Mouse (Mus musculus): ENCODE measurements around the gene Prepl.
A peak's percentile ranks its signal among the peaks of the same experiment; 100 is the strongest.

Prepl gene

DNA sequence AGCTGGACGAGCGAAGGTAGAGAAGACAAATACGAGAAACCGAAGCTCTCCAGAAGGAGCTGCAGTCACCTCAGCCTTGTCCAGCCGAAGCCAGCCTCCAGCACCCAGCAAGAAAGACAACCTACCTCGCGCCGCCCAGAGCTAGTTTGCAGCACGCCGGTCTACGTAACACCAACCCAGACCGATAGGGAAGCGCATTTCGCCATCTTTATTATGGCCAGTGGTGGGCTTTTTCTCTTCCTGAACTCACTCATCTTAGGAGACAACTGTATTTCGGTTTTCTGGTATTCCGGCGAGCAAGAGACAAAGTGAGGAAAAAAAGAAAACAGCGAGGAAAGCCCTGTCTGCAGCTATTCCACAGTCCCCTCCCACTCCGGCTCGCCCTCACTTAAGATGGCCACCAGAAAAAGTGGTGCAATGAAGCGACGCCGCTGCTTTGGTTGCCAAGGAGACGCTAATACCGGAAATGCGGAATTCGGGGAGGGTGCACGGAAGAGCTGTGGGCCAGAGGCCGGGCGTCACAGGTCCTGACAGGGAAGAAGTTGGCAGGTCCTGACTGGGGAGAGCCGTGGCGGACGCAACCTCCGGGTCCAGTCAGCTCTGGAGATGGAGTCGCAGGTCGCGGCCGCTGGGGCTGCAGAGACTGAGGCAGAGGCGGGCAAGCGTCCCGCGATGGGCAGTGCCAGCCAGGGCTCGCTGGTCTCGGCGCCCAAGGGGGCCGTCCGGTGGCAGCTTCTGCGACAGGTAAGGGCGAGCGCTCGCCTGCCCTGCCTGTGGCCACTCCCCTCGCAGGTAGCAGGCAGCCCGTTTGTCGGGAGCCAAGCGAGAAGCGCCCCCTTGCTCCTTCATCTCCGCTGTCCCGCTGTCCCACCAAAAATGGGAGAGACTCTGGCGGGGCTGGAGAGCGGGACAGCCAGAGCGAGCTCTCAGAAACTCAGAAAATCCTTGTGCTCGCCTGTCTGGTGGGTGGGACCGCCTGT, at the start of gene Prepl, which contains the start of gene Camkmt:
TSS of gene Prepl (minus strand) at position 122 of the 980 bp plus-strand sequence.
TSS of gene Camkmt (plus strand) at position 433 of the 980 bp plus-strand sequence.
- peak; percentile 99 for DNase-seq (ENCODE audit: low read depth)

DNA sequence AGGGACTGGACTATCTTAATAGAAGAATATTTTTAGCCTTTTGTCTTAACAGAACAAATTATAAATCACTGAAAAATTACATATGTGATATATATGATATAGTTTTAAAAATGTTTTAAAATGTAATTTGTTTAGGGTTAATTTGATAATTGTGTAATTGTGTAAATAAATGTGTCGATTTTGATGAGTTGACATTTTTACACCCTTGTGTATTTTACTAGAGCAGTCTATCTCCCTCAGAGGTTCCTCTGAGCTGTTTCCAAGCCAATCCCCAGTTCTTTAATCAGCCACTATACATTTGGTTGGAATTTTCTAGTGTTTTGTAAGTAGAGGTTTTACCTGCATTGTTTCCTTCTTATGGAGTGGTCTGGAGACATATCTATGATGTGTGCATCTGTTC, 48.4 kb upstream of the Prepl start:
- DNase-seq (ENCODE audit: low read depth) = no peak

DNA sequence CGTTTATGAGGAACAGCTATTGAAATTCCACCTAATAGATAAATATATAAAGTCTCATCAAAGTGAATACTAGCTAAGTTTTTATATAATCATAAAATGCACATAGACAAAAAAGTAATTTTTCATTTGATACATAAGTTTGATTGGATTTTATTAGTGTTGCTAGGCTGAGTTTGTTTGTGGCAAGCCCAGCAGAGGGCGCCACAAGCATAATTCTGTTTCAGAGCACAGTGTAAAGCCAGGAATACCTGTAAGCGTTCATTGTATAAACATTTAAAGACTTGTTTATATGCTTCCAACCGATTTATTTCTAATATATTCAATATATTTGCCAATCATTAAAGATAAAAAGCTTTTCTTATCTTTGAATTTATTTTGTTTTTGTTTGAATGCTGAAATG, 26.6 kb upstream of the Prepl start:
- peak; percentile 76 for DNase-seq (ENCODE audit: low read depth)

DNA sequence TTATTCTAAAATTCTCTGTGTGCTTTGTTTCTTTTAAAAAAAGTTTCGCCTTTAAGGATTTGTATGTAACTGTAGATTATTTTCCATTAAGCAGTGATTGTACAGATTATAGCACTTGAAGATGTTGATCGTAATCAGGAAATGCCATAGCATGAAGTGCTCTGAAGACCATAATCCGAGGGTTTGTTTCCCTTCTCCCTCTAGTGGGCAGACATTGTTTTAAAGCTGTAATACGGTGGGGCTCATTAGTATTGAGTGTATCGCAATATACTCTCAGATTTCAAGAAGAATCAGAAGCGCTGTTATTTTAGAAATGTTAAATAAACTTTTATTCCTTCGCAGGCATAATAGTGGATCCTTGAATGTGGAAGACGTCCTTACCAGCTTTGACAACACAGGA, 23.4 kb upstream of the Prepl start:
- no peak for DNase-seq (ENCODE audit: low read depth)

DNA sequence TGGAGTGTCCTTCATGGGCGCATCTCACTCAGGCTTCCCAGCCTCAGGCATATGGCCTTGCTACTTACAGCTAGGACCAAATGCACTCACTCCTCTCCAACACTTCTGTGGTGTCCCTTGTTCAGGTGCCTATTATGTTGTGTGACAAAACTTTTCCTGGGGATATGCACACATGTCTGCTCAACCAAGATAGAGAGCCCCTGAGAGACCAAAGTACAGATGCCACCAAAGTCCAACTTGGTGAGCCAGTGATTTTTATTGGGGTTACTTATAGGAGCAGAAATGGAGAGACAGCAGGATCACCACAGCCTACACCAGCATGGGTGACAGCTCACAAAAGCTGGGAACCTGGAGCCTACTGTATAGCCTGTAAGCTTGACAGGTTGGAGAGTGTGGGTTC, 20.6 kb upstream of the Prepl start:
- no peak for DNase-seq (ENCODE audit: low read depth)

DNA sequence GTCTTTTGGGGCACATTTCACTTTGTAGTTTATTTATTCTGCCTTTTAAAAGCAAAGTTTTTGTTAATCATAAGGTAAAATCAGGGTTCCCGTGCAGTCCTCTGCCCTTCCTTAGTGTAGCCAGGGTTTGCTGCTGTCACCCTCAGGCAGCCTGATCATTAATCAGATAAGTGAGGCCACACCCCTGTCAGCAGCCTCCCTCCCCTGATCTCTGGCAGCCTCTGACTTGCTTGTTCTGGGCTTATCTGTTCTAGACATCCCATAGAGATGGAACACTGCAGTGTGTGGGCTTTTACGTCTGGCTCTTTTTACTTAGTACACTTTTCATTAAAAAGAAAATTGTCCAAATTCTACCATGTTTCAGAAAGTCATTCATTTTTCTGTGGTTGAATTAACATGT, 13.3 kb upstream of the Prepl start:
- no peak for DNase-seq (ENCODE audit: low read depth)

- no peak for DNase-seq (ENCODE audit: low read depth)
Measured at GRCm38 (mm10) chr17:85101751-85102150, 11.7 kb upstream of the Prepl start.

DNA sequence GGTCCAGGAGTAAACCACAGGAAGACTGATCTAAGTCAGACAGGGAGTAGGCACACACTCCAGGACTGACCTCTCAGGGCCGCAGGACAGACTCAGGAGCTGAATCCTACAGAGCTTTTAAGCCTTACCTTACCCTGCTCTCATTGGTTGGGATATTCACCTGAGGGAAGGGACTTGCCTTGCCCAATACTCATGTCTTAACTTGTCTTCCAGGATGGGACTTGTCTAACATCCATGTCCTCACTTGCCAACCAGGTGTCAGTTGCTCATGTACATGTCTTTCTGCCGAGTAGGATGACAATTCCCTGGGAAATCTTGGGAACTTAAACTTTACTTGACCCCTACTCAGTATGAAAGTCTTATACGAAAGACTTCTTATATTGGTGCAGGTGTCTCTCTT, 10.2 kb upstream of the Prepl start:
- DNase-seq (ENCODE audit: low read depth) = no peak

DNA sequence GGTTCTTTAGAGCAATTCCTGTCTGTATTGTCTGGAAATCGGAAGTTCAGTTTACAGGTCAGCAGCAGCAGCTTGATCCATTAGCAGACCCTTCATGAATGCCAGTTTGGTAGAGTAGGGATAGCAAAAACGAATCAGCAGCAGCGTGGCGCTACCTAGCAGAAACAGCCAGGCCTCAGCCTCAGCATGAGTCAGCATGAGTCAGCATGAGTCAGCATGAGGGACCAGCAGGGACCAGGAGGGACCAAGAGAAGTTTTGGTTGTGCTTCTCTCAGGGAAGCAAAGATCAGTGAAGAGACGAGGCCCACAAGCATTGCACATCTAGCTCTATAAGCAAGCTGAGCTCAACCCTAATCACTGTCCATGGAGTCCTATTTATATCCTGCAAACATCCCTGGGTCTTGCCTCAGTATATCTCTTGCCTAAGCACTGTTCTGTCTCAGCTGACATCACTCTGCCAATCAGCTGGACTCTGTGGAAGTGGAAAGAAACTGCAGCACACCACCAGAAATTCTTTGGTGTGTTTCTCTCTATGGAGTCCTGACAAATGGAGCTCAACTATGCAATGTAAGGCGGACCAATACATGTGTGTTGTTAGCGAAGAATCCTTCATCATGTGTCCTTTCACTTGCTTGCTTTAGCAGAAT, 8.8 kb upstream of the Prepl start:
- DNase-seq (ENCODE audit: low read depth) = peak; percentile 38

DNA sequence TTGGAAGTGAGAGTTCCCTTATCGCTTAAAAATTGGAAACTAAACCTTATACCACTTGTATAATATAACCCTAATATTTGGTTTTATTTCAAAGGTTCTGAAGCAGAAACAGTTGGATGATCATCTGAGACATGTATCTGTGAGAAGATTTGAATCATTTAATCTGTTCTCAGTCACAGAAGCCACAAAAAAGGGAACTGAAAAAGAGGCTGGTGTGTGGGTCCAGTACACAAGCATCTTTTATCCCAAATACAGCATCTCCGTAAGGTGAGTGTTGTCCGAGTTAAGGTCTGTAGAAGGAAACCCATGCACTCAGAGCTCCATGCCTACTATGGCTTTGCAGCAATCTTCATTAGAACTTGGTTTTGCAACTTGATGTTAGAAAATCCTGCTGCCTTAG, 6.4 kb upstream of the Prepl start:
- DNase-seq (ENCODE audit: low read depth) = no peak

DNA sequence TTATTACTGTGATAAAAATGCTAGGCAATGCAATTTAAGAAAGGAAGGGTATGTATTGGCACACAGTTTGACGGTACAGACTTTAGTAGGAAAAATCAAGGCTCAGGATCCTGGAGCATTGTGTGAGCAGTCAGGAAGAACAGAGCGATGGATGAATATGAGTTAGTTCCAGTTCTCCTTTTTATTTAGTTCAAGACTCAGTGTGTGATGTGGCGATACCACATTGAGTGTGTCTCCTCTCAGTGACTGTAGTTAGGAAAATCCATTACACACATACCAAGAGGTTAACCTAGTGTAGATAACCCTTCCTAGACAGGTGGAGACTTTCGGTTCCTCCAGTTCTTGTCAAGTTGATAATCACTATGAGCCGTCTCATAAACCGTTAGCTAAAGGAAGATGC, 1.7 kb upstream of the Prepl start:
- DNase-seq (ENCODE audit: low read depth) = no peak

DNA sequence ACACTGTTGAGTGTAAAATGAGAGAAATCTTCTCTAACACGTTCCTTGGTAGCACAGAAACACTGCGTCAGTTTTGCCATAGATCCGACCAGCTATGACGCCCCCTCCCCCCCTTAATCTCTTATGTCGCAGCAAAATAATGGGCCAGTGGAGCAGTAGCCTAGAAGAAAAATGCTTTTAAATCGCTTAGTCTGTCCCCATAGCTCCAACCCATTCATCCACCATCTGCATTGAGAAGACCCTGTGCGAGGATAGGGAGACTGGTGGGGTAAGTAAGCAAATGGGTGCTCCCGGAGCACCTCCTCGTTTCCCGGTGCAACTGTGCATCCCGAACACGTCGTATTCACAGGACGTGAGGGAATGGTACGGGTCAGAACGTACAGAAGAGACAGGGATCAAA, 420 bp downstream of the Prepl start:
- peak; percentile 50 for DNase-seq (ENCODE audit: low read depth)

GRCm38 (mm10) chr17:85089011-85089410, 1.0 kb downstream of the Prepl start:
- peak; percentile 82 for DNase-seq (ENCODE audit: low read depth)

- no peak for DNase-seq (ENCODE audit: low read depth)
Measured at GRCm38 (mm10) chr17:85088401-85088800, 1.6 kb downstream of the Prepl start.

- DNase-seq (ENCODE audit: low read depth) = no peak
Measured at GRCm38 (mm10) chr17:85087591-85087990, 2.5 kb downstream of the Prepl start.

DNA sequence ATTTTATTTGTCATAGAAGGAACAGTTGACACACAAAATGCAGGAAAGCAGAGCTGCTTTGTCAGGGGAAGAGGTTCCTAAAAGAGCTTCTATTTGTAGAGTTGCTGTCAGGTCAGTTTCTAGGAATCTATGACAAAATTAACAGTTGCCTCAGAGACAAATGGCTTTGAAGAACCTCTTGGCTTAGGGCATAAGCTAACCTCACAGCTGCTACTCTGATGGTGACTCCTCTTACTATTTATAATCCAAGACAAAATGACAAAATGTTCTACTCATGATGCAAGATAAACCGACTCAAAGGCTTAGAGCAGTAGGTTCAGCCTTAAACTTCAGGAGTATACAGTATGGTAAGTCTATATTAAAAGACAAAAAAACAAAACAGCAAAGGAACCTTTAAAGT, 3.5 kb downstream of the Prepl start:
- no peak for DNase-seq (ENCODE audit: low read depth)

GRCm38 (mm10) chr17:85085335-85085734, 4.7 kb downstream of the Prepl start:
- no peak for DNase-seq (ENCODE audit: low read depth)

GRCm38 (mm10) chr17:85080781-85081180, 9.3 kb downstream of the Prepl start:
- no peak for DNase-seq (ENCODE audit: low read depth)

DNA sequence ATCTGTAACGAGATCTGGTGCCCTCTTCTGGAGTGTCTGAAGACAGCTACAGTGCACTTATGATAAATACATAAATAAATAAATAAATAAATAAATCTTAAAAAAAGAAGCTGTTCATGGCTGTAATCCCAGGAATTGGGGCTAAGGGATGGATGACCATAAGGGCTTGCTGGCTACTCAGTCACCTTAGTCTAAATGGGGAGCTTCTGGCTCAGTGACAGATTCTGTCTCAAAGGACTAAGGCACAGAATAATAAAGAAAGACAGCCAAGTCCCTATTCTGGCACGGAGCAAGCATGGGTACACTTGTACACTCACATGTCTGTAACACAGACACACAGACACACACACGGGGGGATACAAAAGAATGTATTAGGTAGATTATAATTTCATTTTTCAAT, 10.8 kb downstream of the Prepl start:
- no peak for DNase-seq (ENCODE audit: low read depth)

DNA sequence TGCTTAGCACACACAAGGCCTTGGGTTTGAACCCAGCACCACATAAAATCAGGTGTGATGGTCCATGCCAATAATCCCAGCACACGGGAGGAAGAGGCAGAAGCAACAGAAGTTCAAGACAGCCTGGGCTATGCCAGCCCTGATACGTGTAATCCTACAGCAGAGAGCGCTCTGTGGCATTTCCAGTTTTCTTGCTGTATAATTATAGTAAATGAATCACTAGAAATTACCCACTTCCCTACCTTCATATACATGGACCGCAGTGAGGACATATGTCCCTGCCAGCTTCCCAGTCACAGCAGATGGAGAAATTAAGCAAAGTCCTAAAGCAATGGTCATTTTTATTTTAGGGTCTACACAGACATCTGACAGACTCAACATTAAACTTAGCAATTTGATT, 16.0 kb downstream of the Prepl start:
- DNase-seq (ENCODE audit: low read depth) = no peak

DNA sequence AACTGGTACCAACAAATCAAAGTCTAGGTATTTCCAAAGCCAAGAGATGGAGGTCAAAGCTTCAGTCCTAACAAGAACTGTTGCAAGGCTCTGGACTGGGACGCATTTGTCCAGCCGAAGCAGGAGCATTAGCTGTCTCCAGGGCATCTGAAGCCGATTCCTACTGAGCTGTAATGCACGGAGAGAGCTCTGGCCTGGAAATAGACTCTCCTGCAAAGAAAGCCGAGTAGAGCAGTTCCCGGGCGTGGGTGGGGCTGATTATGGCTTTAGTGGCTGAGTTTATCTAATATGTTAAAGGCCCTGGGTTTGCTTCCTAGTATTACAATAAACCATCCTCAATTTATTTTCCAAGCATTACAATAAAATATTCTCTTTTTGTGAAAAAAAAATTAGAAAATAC, 16.8 kb downstream of the Prepl start:
- no peak for DNase-seq (ENCODE audit: low read depth)

- no peak for DNase-seq (ENCODE audit: low read depth)
Measured at GRCm38 (mm10) chr17:85072383-85072782, 17.7 kb downstream of the Prepl start.

GRCm38 (mm10) chr17:85071088-85071775, 18.8 kb downstream of the Prepl start:
- DNase-seq (ENCODE audit: low read depth) = no peak
